Mouse (Mus musculus): Measurements from ENCODE around the gene Rab3ip. TPM values are rescaled to one million over a fixed set of nuclear protein-coding genes. Genes with fewer than 3 reads are reported as not detected.

Gene Rab3ip
- total and polyA plus RNA-seq, 3 experiments: 15.2 to 23.2 TPM; not detected in 1

GRCm38 (mm10) chr10:116964571-116964970 is 14.0 kb upstream of the Rab3ip start:
- H3K9ac ChIP-seq (ENCODE audit: control insufficient read depth, low read depth, low read length, poor library complexity, severe bottlenecking): no peak overlapping the region
- H3K4me3 ChIP-seq (ENCODE audit: control insufficient read depth in 1 of 2, insufficient read depth in 1 of 2, low read depth in 2 of 2, low read length in 2 of 2): no peak overlapping the region
- TF ChIP-seq ZC3H11A (IDR thresholded peaks at IDR 0.05; ENCODE audit: low read depth, low read length) (no peak), ELF1 (IDR thresholded peaks at IDR 0.05; ENCODE audit: low read depth, low read length) (no peak), MYB (IDR thresholded peaks at IDR 0.05; ENCODE audit: low read depth, low read length) (no peak), RCOR1 (IDR thresholded peaks at IDR 0.05; ENCODE audit: low read depth, low read length) (no peak), JUND (IDR thresholded peaks at IDR 0.05; ENCODE audit: low read depth, low read length) (no peak), CTCF (IDR thresholded peaks at IDR 0.05 in 2 of 3, conservative IDR thresholded peaks at IDR 0.05 in 1 of 3; ENCODE audit: control insufficient read depth in 1 of 3, insufficient read depth in 1 of 3, low read depth in 2 of 3, low read length in 3 of 3, poor library complexity in 1 of 3, severe bottlenecking in 1 of 3) (no peak), USF2 (IDR thresholded peaks at IDR 0.05; ENCODE audit: borderline replicate concordance in 1 of 2, insufficient read depth in 1 of 2, low read depth in 1 of 2, low read length in 2 of 2) (no peak), BHLHE40 (IDR thresholded peaks at IDR 0.05; ENCODE audit: borderline replicate concordance, low read depth, low read length) (no peak), GATA1 (IDR thresholded peaks at IDR 0.05; ENCODE audit: low read depth, low read length) (no peak), TCF12 (IDR thresholded peaks at IDR 0.05; ENCODE audit: low read depth, low read length) (no peak), UBTF (IDR thresholded peaks at IDR 0.05; ENCODE audit: borderline replicate concordance, insufficient read depth, low read depth, low read length) (no peak), GABPA (IDR thresholded peaks at IDR 0.05; ENCODE audit: low read depth, low read length) (no peak), E2F4 (IDR thresholded peaks at IDR 0.05; ENCODE audit: borderline replicate concordance, low read depth, low read length) (no peak), EP300 (IDR thresholded peaks at IDR 0.05; ENCODE audit: low read depth in 1 of 2, low read length in 2 of 2) (no peak)
- DNase-seq (ENCODE audit: low read depth, low spot score): no peak
- H3K79me2 ChIP-seq (ENCODE audit: control insufficient read depth, insufficient read depth, low read length, poor library complexity): no peaks in the 10 kb centered on the region
- H3K27ac ChIP-seq (ENCODE audit: control insufficient read depth, low read depth, low read length): no peak overlapping the region
- H3K4me1 ChIP-seq (ENCODE audit: control insufficient read depth in 1 of 2, insufficient read depth in 2 of 2, low read length in 2 of 2): no peaks in the 10 kb centered on the region
- H3K36me3 ChIP-seq (ENCODE audit: control insufficient read depth in 1 of 2, insufficient read depth in 2 of 2, low read length in 2 of 2): no peaks in the 10 kb centered on the region
- no peaks in the 10 kb centered on the region for H3K9me3 ChIP-seq (replicated peaks; ENCODE audit: insufficient read depth, low read length)
- peaks cover 2 to 6% of the 10 kb centered on the region in 2 experiments; a peak in 3 of 4 replicates for H3K27me3 ChIP-seq (ENCODE audit: control insufficient read depth in 1 of 2, insufficient read depth in 2 of 2, low read length in 2 of 2)

- TF ChIP-seq TBP (IDR thresholded peaks at IDR 0.05; ENCODE audit: low read depth, low read length): no peak
- no peak for DNase-seq (ENCODE audit: low read depth, low spot score)
- no peaks in the 10 kb centered on the region for H3K79me2 ChIP-seq (ENCODE audit: control insufficient read depth, insufficient read depth, low read length, poor library complexity)
- no peak overlapping the region for H3K27ac ChIP-seq (ENCODE audit: control insufficient read depth, low read depth, low read length)
- peaks cover 2 to 6% of the 10 kb centered on the region in 2 experiments; a peak in 3 of 4 replicates for H3K27me3 ChIP-seq (ENCODE audit: control insufficient read depth in 1 of 2, insufficient read depth in 2 of 2, low read length in 2 of 2)
- H3K9ac ChIP-seq (ENCODE audit: control insufficient read depth, low read depth, low read length, poor library complexity, severe bottlenecking): no peak overlapping the region
- H3K4me3 ChIP-seq (ENCODE audit: control insufficient read depth in 1 of 2, insufficient read depth in 1 of 2, low read depth in 2 of 2, low read length in 2 of 2): no peak overlapping the region
- no peaks in the 10 kb centered on the region for H3K9me3 ChIP-seq (replicated peaks; ENCODE audit: insufficient read depth, low read length)
- no peaks in the 10 kb centered on the region for H3K36me3 ChIP-seq (ENCODE audit: control insufficient read depth in 1 of 2, insufficient read depth in 2 of 2, low read length in 2 of 2)
- H3K4me1 ChIP-seq (ENCODE audit: control insufficient read depth in 1 of 2, insufficient read depth in 2 of 2, low read length in 2 of 2): no peaks in the 10 kb centered on the region
Measured at GRCm38 (mm10) chr10:116964084-116964483, 13.5 kb upstream of the Rab3ip start.
